Mouse (Mus musculus): Measurements from ENCODE around the gene Mecr. TPM values are rescaled to one million over a fixed set of nuclear protein-coding genes. Genes with fewer than 3 reads are reported as not detected.

The Mecr gene
- polyA plus RNA-seq, 1 experiment = 38.6 TPM

DNA sequence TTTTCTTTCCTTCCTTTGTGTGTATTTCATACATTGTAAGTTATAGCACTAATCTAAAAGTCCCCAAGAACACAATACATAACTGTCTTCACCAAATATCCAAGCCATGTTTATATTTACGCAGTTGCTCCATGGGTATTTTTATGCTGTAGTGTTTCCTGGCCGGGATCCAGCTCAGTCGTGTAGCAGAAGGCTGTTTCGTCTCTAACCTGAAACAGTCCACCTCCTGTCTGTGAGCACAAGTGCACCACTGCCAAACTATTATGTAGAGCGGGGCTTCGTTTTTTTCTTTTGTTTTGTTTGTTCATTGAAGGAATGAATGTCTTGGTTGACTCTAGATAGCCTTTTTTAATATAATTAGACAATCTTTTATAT lies 55.9 kb downstream of the Mecr start:
- Histone ChIP-seq H3ac (ENCODE audit: control insufficient read depth, insufficient read length) (no peak overlapping the region), H3K36me3 (ENCODE audit: control insufficient read depth, insufficient read depth) (peaks cover 25% of the 10 kb centered on the region)
- TF ChIP-seq MYOD1 (IDR thresholded peaks at IDR 0.05; ENCODE audit: control insufficient read depth in 1 of 3, insufficient read length in 2 of 3, low read depth in 2 of 3) = no peak

DNA sequence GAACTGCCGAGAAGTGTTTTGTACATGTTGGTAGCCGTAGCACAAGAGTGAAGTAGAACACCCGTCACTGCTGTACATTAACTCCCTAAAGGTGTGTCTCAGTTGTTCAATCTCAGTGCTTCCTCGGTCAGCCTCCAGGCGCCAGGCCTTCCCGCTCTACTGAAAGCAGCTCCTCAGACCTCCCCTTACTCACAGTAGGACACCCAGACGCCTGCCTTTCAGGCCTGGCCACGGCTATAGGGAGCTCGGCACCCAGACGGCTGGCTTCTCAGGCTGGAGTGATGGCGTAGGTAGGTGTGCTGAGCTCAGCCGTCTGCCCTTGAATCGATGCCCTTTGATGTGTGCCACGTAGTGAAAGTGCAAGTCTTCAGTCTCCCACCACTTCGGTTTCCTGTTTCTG lies 57.8 kb downstream of the Mecr start:
- Histone ChIP-seq H3K27me3 (ENCODE audit: control insufficient read depth, insufficient read depth, insufficient read length) (no peaks in the 10 kb centered on the region), H3K79me2 (ENCODE audit: control insufficient read depth, insufficient read depth) (no peaks in the 10 kb centered on the region), H3K4me3 (no peak overlapping the region), H3K4me2 (ENCODE audit: low read depth) (no peak overlapping the region), H3K36me3 (ENCODE audit: control insufficient read depth, insufficient read depth) (peaks cover 22% of the 10 kb centered on the region), H3ac (ENCODE audit: control insufficient read depth, insufficient read length) (no peak overlapping the region)
- TF ChIP-seq MYOG (IDR thresholded peaks at IDR 0.05; ENCODE audit: control insufficient read depth in 1 of 3, insufficient read depth in 1 of 3, insufficient read length in 2 of 3, low read depth in 2 of 3) = no peak
- no peak for TF ChIP-seq USF1 (IDR thresholded peaks at IDR 0.05; ENCODE audit: low read depth)
- no peak for TF ChIP-seq TCF3 (IDR thresholded peaks at IDR 0.05; ENCODE audit: insufficient read length, low read depth)
- no peak for TF ChIP-seq CEBPB (IDR thresholded peaks at IDR 0.05; ENCODE audit: insufficient read depth, poor library complexity, severe bottlenecking)
- no peak for TF ChIP-seq POLR2A (IDR thresholded peaks at IDR 0.05; ENCODE audit: insufficient read length, low read depth)
- TF ChIP-seq POLR2AphosphoS2 (IDR thresholded peaks at IDR 0.05; ENCODE audit: insufficient read length, low read depth) = no peak
- TF ChIP-seq MAX (IDR thresholded peaks at IDR 0.05; ENCODE audit: low read depth) = no peak
- TF ChIP-seq E2F4 (IDR thresholded peaks at IDR 0.05; ENCODE audit: insufficient read depth) = no peak
- no peak for TF ChIP-seq REST (IDR thresholded peaks at IDR 0.05; ENCODE audit: insufficient read depth, insufficient read length)
- no peak for TF ChIP-seq MYOD1 (IDR thresholded peaks at IDR 0.05; ENCODE audit: control insufficient read depth in 1 of 3, insufficient read length in 2 of 3, low read depth in 2 of 3)
- no peak for TF ChIP-seq TCF12 (IDR thresholded peaks at IDR 0.05; ENCODE audit: insufficient read depth, poor library complexity, severe bottlenecking)
- no peak for TF ChIP-seq SRF (IDR thresholded peaks at IDR 0.05; ENCODE audit: control insufficient read depth, insufficient read length, low read depth)

More for the DNA sequence above, 55.9 kb downstream of the Mecr start:
- no peaks in the 10 kb centered on the region for H3K79me2 ChIP-seq (ENCODE audit: control insufficient read depth, insufficient read depth)
- no peak overlapping the region for H3K4me3 ChIP-seq
- H3K27me3 ChIP-seq (ENCODE audit: control insufficient read depth, insufficient read depth, insufficient read length) = no peaks in the 10 kb centered on the region
- no peak overlapping the region for H3K4me2 ChIP-seq (ENCODE audit: low read depth)

GRCm38 (mm10) chr4:131904478-131904877 lies 61.2 kb downstream of the Mecr start:
- Histone ChIP-seq H3K4me2 (ENCODE audit: low read depth) (no peak overlapping the region), H3K27me3 (ENCODE audit: control insufficient read depth, insufficient read depth, insufficient read length) (no peaks in the 10 kb centered on the region), H3K79me2 (ENCODE audit: control insufficient read depth, insufficient read depth) (no peaks in the 10 kb centered on the region), H3K36me3 (ENCODE audit: control insufficient read depth, insufficient read depth) (peaks cover 13% of the 10 kb centered on the region), H3ac (ENCODE audit: control insufficient read depth, insufficient read length) (no peak overlapping the region), H3K4me3 (no peak overlapping the region)
- TF ChIP-seq USF1 (IDR thresholded peaks at IDR 0.05; ENCODE audit: low read depth) (peak; percentile 29), MYOD1 (IDR thresholded peaks at IDR 0.05; ENCODE audit: control insufficient read depth in 1 of 3, insufficient read length in 2 of 3, low read depth in 2 of 3) (no peak)

GRCm38 (mm10) chr4:131906423-131906822 lies 63.2 kb downstream of the Mecr start:
- Histone ChIP-seq H3K27me3 (ENCODE audit: control insufficient read depth, insufficient read depth, insufficient read length) (no peaks in the 10 kb centered on the region), H3ac (ENCODE audit: control insufficient read depth, insufficient read length) (no peak overlapping the region), H3K36me3 (ENCODE audit: control insufficient read depth, insufficient read depth) (peaks cover 3% of the 10 kb centered on the region), H3K4me3 (no peak overlapping the region), H3K4me2 (ENCODE audit: low read depth) (no peak overlapping the region), H3K79me2 (ENCODE audit: control insufficient read depth, insufficient read depth) (no peaks in the 10 kb centered on the region)
- TF ChIP-seq USF1 (IDR thresholded peaks at IDR 0.05; ENCODE audit: low read depth) (no peak), TCF12 (IDR thresholded peaks at IDR 0.05; ENCODE audit: insufficient read depth, poor library complexity, severe bottlenecking) (no peak), MYOG (IDR thresholded peaks at IDR 0.05; ENCODE audit: control insufficient read depth in 1 of 3, insufficient read depth in 1 of 3, insufficient read length in 2 of 3, low read depth in 2 of 3) (no peak), POLR2A (IDR thresholded peaks at IDR 0.05; ENCODE audit: insufficient read length, low read depth) (no peak), CEBPB (IDR thresholded peaks at IDR 0.05; ENCODE audit: insufficient read depth, poor library complexity, severe bottlenecking) (no peak), SRF (IDR thresholded peaks at IDR 0.05; ENCODE audit: control insufficient read depth, insufficient read length, low read depth) (no peak)

- Histone ChIP-seq H3K4me3 (no peak overlapping the region), H3ac (ENCODE audit: control insufficient read depth, insufficient read length) (no peak overlapping the region), H3K4me2 (ENCODE audit: low read depth) (no peak overlapping the region), H3K36me3 (ENCODE audit: control insufficient read depth, insufficient read depth) (no peaks in the 10 kb centered on the region), H3K27me3 (ENCODE audit: control insufficient read depth, insufficient read depth, insufficient read length) (no peaks in the 10 kb centered on the region), H3K79me2 (ENCODE audit: control insufficient read depth, insufficient read depth) (no peaks in the 10 kb centered on the region)
- TF ChIP-seq MYOD1 (IDR thresholded peaks at IDR 0.05; ENCODE audit: control insufficient read depth in 1 of 3, insufficient read length in 2 of 3, low read depth in 2 of 3) (no peak), TCF3 (IDR thresholded peaks at IDR 0.05; ENCODE audit: insufficient read length, low read depth) (no peak), E2F4 (IDR thresholded peaks at IDR 0.05; ENCODE audit: insufficient read depth) (no peak), POLR2AphosphoS2 (IDR thresholded peaks at IDR 0.05; ENCODE audit: insufficient read length, low read depth) (no peak), SRF (IDR thresholded peaks at IDR 0.05; ENCODE audit: control insufficient read depth, insufficient read length, low read depth) (no peak), REST (IDR thresholded peaks at IDR 0.05; ENCODE audit: insufficient read depth, insufficient read length) (no peak), POLR2A (IDR thresholded peaks at IDR 0.05; ENCODE audit: insufficient read length, low read depth) (no peak), USF1 (IDR thresholded peaks at IDR 0.05; ENCODE audit: low read depth) (no peak), CEBPB (IDR thresholded peaks at IDR 0.05; ENCODE audit: insufficient read depth, poor library complexity, severe bottlenecking) (no peak)
These were observed 64.6 kb downstream of the Mecr start for GRCm38 (mm10) chr4:131907912-131908311.
